Mouse (Mus musculus): ENCODE results near the gene Dnah7b.

Dnah7b gene

DNA sequence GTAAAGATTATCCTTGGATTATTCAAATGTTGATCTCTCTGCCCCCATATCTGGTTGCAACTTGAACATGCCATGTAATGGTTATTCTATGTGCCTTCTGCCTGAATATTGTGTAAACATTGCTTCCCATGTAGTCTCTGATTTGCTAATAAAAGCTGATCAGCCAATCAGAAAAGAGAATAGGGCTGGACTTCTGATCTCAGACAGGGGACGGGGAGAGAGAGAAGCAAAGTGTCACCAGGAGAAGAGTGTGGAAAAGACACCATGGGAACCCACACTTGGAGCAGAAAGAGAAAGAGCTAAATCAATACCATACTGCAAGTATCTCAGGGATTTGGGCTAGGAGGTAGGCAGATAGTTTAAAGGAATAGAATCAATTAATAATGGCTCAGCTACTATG is at the start of gene Dnah7b:
Gene Dnah7b, plus strand, starts transcription at position 301 of the 400 bp plus-strand sequence.
- WGBS = 44% methylated on average over 1 of the region's 1 CpGs

DNA sequence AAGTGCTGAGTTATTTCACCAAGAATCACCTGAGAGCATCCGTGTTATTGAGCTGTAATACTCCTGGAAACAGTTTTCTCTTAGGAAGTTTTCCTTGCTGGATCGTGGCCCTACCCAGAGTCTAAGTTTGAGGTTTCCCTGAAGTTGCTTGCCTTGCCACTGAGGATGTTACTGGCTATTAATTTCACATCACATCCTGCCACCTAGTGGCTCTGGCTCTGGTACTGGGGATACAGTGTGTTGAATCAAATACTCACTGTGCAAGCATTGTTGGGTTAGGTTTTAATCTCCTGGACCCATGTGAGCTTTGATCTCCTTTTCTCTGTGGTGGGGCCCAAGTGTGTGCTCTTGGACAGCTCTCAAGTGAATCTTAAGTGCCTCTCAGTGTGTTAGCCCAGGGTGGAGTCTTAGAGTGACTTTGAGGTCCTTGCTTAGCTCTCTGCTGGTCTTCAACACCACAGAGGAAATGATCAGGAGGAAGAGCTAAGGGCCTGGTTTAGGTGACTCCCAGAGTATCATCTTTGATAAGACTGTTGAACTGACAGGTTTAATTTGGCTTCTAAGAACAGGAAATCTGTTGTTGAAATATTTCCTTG is 47.6 kb upstream of the Dnah7b start:
- 61% methylated on average over 2 of the region's 2 CpGs for WGBS

DNA sequence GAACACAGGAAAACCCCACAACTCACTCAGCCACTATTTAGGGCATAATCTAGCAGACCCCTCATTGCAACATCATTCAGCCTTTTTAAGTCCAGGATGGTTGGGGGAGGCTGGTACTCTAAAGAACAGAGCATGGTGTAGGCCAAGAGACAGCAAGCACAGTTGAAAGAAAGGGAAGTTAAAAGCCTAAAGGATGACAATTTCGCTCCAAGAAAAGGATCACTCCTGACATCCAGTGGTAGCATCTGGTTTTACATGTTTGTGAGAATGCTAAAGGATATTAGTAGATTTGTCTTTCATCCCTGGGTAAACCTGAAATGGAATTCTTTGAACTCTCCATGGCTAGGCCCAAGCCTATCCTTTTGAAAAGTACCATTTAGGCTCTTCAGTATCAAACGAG is 43.9 kb upstream of the Dnah7b start:
- WGBS = 26% methylated on average over 2 of the region's 2 CpGs

- WGBS = 66% methylated on average over 1 of the region's 1 CpGs
Measured at GRCm38 (mm10) chr1:46031993-46032555, 34.0 kb upstream of the Dnah7b start.

GRCm38 (mm10) chr1:46066484-46067251 is 553 bp downstream of the Dnah7b start:
- WGBS = under 1% methylated on average over 28 of the region's 28 CpGs

- WGBS = 55% methylated on average over 3 of the region's 3 CpGs
Measured at GRCm38 (mm10) chr1:46068787-46069186, 2.7 kb downstream of the Dnah7b start.

- WGBS = 89% methylated on average over 2 of the region's 2 CpGs
Measured at GRCm38 (mm10) chr1:46077891-46078290, 11.8 kb downstream of the Dnah7b start.

- WGBS = 80% methylated on average over 2 of the region's 2 CpGs
Measured at GRCm38 (mm10) chr1:46100484-46100883, 34.4 kb downstream of the Dnah7b start.

DNA sequence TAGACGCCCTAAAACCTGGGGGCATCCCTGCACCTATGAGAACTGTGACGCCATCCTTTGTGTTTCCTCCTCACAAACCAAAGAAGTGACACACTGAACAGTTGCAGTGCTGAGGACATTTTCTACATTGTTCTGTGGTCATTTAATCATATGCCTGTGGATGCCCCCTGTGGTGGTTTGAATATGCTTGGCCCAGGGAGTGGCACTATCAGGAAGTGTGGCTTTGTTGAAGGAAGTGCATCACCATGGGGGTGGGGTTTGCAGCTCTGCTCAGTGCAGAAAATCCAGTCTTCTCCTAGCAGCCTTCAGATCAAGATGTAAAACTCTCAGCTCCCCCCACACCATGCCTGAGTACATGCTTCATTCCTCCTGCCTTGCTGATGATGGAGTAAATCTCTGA is 51.1 kb downstream of the Dnah7b start:
- WGBS = 90% methylated on average over 2 of the region's 2 CpGs

GRCm38 (mm10) chr1:46128058-46128457 is 61.9 kb downstream of the Dnah7b start:
- WGBS = 57% methylated on average over 4 of the region's 4 CpGs

- 49% methylated on average over 2 of the region's 2 CpGs for WGBS
Measured at GRCm38 (mm10) chr1:46196835-46197234, 130.7 kb downstream of the Dnah7b start.

DNA sequence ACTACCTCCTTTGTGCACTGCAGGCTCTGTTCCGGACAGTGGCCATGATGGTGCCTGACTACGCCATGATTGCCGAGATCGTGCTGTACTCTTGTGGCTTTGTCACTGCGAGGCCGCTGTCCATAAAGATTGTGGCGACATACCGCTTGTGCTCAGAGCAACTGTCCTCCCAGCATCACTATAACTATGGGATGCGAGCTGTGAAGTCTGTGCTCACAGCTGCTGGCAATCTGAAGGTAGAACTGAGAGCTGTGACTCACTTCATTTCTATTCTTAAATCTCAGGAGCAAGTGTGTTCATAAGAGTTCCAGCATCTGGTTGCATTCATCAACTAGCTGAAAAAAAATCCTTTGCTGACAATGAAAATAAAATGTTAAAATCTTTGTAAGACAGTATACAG is 135.1 kb downstream of the Dnah7b start:
- 79% methylated on average over 9 of the region's 9 CpGs for WGBS

- 62% methylated on average over 2 of the region's 2 CpGs for WGBS
Measured at GRCm38 (mm10) chr1:46210014-46210588, 144.0 kb downstream of the Dnah7b start.

GRCm38 (mm10) chr1:46222704-46223103 is 156.6 kb downstream of the Dnah7b start:
- 75% methylated on average over 2 of the region's 2 CpGs for WGBS

- WGBS = 78% methylated on average over 2 of the region's 2 CpGs
Measured at GRCm38 (mm10) chr1:46268841-46269240, 202.7 kb downstream of the Dnah7b start.

DNA sequence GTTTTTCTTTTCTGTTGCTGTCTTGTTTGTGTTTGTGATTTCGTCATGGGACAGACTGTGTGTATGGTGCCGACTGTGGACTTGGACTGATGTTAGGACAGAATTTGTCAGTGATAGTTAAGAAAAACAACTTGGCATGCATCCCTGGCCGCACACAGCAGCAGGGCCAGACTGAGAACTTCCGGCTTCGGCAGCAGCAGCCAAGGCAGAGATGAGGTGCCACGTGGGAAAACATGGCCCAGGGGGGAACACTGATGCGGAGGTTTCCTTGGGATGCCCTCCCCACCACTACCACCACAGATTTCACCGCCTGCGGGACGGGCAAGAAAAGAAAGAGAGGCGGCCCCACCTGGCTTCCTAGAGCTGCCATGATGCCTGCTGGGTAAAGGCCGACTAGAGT is 205.8 kb downstream of the Dnah7b start:
- 71% methylated on average over 12 of the region's 12 CpGs for WGBS

DNA sequence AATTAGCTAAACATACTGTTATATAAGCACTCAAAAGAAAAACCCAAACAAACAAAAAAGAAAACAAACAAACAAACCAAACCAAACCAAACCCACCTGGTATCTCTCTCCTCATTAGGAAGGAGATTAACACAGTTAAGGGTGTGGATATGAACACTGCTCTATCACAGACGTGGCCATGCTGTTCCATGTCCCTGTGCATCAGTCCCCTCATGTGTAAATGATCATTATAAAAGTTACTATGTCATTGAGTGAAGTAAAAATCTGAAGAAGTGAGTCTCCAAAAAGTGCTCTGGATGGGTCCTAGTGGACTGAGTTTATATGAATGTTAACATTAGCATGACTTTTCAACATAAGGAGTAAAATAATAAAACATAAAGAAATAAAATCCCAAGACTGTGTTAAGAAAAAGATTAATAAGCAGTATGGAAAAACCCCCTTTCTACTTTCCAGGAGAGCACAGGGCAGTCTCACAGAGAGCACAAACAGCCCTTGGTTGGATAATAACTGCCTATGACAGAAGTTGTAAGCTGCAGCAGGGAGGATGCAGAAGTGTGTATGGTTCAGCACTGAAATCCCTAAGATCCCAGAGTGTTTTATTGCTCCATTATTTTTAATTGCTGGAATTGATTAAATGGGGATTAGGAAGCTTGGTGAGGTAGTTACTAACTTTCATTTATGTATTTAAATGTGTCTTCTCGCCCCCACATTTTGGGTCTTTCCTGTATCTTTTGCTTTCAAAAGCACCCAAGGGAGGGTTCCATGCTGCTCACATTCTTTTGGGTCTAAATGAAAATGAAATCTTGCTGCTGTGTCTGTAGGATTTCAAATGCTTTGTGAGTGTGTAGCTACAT is 212.2 kb downstream of the Dnah7b start:
- 70% methylated on average over 2 of the region's 2 CpGs for WGBS

DNA sequence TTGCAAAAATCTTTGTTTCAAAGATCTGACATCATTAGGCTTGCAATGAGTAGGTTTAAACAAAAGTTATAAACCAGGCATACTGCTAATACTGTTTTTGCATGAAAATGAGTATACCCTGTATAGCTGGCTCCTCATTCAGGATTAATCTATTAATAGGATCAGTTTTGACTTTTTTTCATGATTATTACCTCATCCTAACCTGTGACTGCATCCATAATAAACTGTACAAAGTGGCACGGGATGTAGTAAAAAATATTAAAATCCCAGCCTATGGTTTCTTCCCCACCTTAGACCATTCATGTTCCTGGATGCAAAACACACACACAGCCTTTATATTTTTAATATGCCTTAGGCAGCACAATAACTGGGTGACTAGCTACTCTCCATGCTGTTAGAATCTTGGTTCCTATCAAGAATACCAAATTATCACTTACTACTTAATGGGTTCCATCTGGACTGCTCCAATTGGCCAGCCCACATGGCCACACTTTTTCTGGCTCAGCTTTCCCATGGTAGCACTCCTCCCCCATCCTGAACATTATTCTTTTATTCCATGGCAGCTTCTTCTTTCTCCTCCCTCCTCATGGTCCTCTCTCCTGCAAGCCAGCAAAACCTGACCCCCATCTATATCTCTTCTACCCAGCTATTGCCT is 212.9 kb downstream of the Dnah7b start:
- 68% methylated on average over 1 of the region's 1 CpGs for WGBS

DNA sequence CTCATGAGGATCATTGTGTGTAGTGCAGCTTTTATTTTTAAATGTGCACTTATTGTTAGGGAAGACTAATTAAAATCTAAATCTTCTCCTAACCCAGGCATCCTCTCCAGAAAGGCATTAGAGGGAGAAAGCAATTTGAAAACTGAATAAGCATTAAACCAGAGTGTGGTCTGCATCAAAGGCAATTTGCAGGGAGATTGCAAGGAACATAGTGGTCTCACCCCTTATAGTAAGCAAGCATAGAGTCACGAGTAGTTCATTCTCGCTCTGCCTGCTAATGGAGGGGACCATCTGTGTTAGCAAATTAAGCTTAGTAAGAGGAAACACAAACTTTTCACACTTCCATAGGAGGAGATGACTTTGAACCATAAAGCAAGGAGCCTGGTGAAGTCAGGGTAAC is 228.3 kb downstream of the Dnah7b start:
- 63% methylated on average over 2 of the region's 2 CpGs for WGBS

DNA sequence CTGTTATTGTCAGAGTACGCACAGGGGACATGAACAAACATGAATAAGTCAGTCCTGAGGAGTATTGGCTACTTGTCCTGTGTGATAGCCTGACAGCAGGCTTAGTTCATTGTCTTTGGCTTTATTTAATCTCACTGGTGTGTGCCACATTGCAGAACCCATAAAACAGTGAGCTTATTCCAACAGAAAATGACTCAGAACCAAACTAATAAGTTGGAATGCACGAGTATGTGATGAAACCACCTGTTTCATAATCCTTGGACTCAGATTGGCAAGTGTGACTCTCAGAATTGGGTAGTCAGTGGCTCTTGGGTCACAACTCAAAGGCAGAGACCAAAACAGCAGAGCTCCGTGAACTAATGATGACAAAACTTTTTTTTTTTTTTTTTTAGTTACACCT is 279.2 kb downstream of the Dnah7b start:
- 93% methylated on average over 3 of the region's 3 CpGs for WGBS

- WGBS = 89% methylated on average over 3 of the region's 3 CpGs
Measured at GRCm38 (mm10) chr1:46380641-46381040, 314.5 kb downstream of the Dnah7b start.
